In genomic region chr4:118383271-118383670, GRCm38 (mm10) we compare ENCODE assay signal across 23 mouse cellular contexts. TPM values are rescaled to one million over a fixed set of nuclear protein-coding genes. Genes with fewer than 3 reads are reported as not detected.
A peak's percentile ranks its signal among the peaks of the same experiment; 100 is the strongest.
DNase-seq lines count a peak whose midpoint lies in the region; ATAC-seq and TF ChIP-seq lines count a peak whose summit lies in the region.
"Had no signal": no experiment of that assay in that cellular context is flagged by ENCODE, and none has a peak within 500 bp of the region (broad histone marks: within the 10 kb centered on the region; RNA-seq: fewer than 3 reads in every experiment).

No protein-coding gene starts in this region.

- 87% methylated on average over 7 of the region's 7 CpGs for WGBS in midbrain, embryonic 11.5 days
- WGBS in midbrain, embryonic 16.5 days = 97% methylated on average over 7 of the region's 7 CpGs
- WGBS in forebrain, embryonic 15.5 days = 88% methylated on average over 7 of the region's 7 CpGs

- dilution Hi-C loops in CH12.LX (cut with MboI; ENCODE audit: extremely low pct_ligation_motif_present, extremely low pct_unique_long_range_greater_than_20kb, low sequenced_read_pairs) = no loop called here

- no peak for TF ChIP-seq CTCF in gastrocnemius, adult 2 months (IDR thresholded peaks at IDR 0.05)
- no peak for TF ChIP-seq CTCF in CH12.LX (conservative IDR thresholded peaks at IDR 0.05 in 1 of 2, IDR thresholded peaks at IDR 0.05 in 1 of 2; ENCODE audit: low read depth in 2 of 2, low read length in 2 of 2)

- no peak for TF ChIP-seq RAD21 in CH12.LX (IDR thresholded peaks at IDR 0.05; ENCODE audit: low read depth, low read length)

- H3K27me3 ChIP-seq in midbrain, embryonic 11.5 days (ENCODE audit: control insufficient read depth, insufficient read depth, low read length) = no peaks in the 10 kb centered on the region
- no peaks in the 10 kb centered on the region for H3K27me3 ChIP-seq in midbrain, embryonic 16.5 days (ENCODE audit: control insufficient read depth, insufficient read depth, low read depth, low read length)
- no peaks in the 10 kb centered on the region for H3K27me3 ChIP-seq in CH12.LX (replicated peaks)
- H3K27me3 ChIP-seq in forebrain, embryonic 15.5 days = no peaks in the 10 kb centered on the region
- H3K27me3 ChIP-seq: Patski had no signal

- H3K4me1 ChIP-seq in midbrain, embryonic 11.5 days (ENCODE audit: control insufficient read depth, insufficient read depth, low read length) = no peaks in the 10 kb centered on the region
- no peaks in the 10 kb centered on the region for H3K4me1 ChIP-seq in midbrain, embryonic 16.5 days (ENCODE audit: control insufficient read depth, insufficient read depth, low read length)
- H3K4me1 ChIP-seq in CH12.LX (ENCODE audit: control insufficient read depth in 1 of 2, insufficient read depth in 2 of 2) = peaks cover 9 to 30% of the 10 kb centered on the region in 2 experiments
- no peaks in the 10 kb centered on the region for H3K4me1 ChIP-seq in ES-E14 (ENCODE audit: control insufficient read depth in 2 of 2, insufficient read depth in 2 of 2, low read length in 2 of 2, poor library complexity in 1 of 2)
- no peaks in the 10 kb centered on the region for H3K4me1 ChIP-seq in forebrain, embryonic 15.5 days

- H3K27ac ChIP-seq in gastrocnemius, adult 2 months = no peak overlapping the region
- H3K27ac ChIP-seq in midbrain, embryonic 11.5 days (ENCODE audit: low read depth, low read length) = no peak overlapping the region
- H3K27ac ChIP-seq in midbrain, embryonic 16.5 days (ENCODE audit: low read length) = no peak overlapping the region
- H3K27ac ChIP-seq in CH12.LX (ENCODE audit: insufficient read depth, low read depth) (no peak overlapping the region), ES-E14 (ENCODE audit: insufficient read depth, low read depth, low read length, poor library complexity, severe bottlenecking) (0 out of 2 replicates have a peak overlapping the region, but pooled peaks have one; percentile 17)
- no peak overlapping the region for H3K27ac ChIP-seq in forebrain, embryonic 15.5 days (replicated peaks)

- no peak for ATAC-seq in midbrain, embryonic 11.5 days (ENCODE audit: low FRiP score)
- no peak for ATAC-seq in midbrain, embryonic 16.5 days
- no peak for ATAC-seq in forebrain, embryonic 15.5 days (replicated peaks)
- ATAC-seq: activated CD4-positive, CD25-positive, alpha-beta regulatory T cell, adult 4 months; CD4-positive, CD25-positive, alpha-beta regulatory T cell, adult 4 months; Patski had no signal

- H3K4me2 ChIP-seq in midbrain, embryonic 11.5 days = no peak overlapping the region
- H3K4me2 ChIP-seq in midbrain, embryonic 16.5 days (ENCODE audit: low read length) = no peak overlapping the region
- no peak overlapping the region for H3K4me2 ChIP-seq in CH12.LX (ENCODE audit: insufficient read depth, low read depth, poor library complexity, severe bottlenecking)
- no peak overlapping the region for H3K4me2 ChIP-seq in forebrain, embryonic 15.5 days (replicated peaks)

- H3K79me2 ChIP-seq in CH12.LX (replicated peaks; ENCODE audit: control insufficient read depth, extremely low read depth, insufficient read depth, poor library complexity, severe bottlenecking) = no peaks in the 10 kb centered on the region

- no peaks in the 10 kb centered on the region for H3K9me3 ChIP-seq in midbrain, embryonic 11.5 days (ENCODE audit: control insufficient read depth, low read length)
- no peaks in the 10 kb centered on the region for H3K9me3 ChIP-seq in midbrain, embryonic 16.5 days (replicated peaks; ENCODE audit: control insufficient read depth, low read length, poor library complexity, severe bottlenecking)
- H3K9me3 ChIP-seq in CH12.LX (replicated peaks; ENCODE audit: low read length) = no peaks in the 10 kb centered on the region
- H3K9me3 ChIP-seq in ES-E14 (ENCODE audit: control insufficient read depth, insufficient read depth, low read depth, low read length) = no peaks in the 10 kb centered on the region
- H3K9me3 ChIP-seq in forebrain, embryonic 15.5 days = no peaks in the 10 kb centered on the region
- H3K9me3 ChIP-seq: G1E had no signal

- H3K36me3 ChIP-seq in midbrain, embryonic 11.5 days (ENCODE audit: control insufficient read depth, insufficient read depth, low read length) = peaks cover 38% of the 10 kb centered on the region
- peaks cover 70% of the 10 kb centered on the region for H3K36me3 ChIP-seq in midbrain, embryonic 16.5 days (ENCODE audit: control insufficient read depth, insufficient read depth, low read length)
- H3K36me3 ChIP-seq in CH12.LX (replicated peaks in 1 of 2; ENCODE audit: control insufficient read depth in 1 of 2, insufficient read depth in 1 of 2, low read length in 1 of 2) (peaks cover 93 to 99% of the 10 kb centered on the region in 2 experiments), ES-E14 (ENCODE audit: control insufficient read depth, insufficient read depth, low read length, poor library complexity, severe bottlenecking) (peaks cover 77% of the 10 kb centered on the region)
- peaks cover 93% of the 10 kb centered on the region for H3K36me3 ChIP-seq in forebrain, embryonic 15.5 days

- TF ChIP-seq EP300 in CH12.LX (IDR thresholded peaks at IDR 0.05; ENCODE audit: low read length) = peak; percentile 43; the same call in 1 of the 2 replicates

- in situ Hi-C loops in CH12.LX (cut with MboI; ENCODE audit: low pct_ligation_motif_present, low pct_unique_long_range_greater_than_20kb, low sequenced_read_pairs) (no loop called here), ES-E14 (cut with MboI; ENCODE audit: low sequenced_read_pairs in 2 of 2, unreplicated experiment in 2 of 2) (no loop called here)

- intact Hi-C loops in gastrocnemius, adult 2 months (cut with DNase I) = no loop called here
- intact Hi-C loops in gastrocnemius, postnatal 14 days (cut with DNase I; ENCODE audit: low total_unique reads) = no loop called here

- H3K4me3 ChIP-seq in gastrocnemius, adult 2 months = no peak overlapping the region
- no peak overlapping the region for H3K4me3 ChIP-seq in midbrain, embryonic 11.5 days (ENCODE audit: low read depth, low read length)
- no peak overlapping the region for H3K4me3 ChIP-seq in midbrain, embryonic 16.5 days (ENCODE audit: low read depth, low read length)
- no peak overlapping the region for H3K4me3 ChIP-seq in CH12.LX (replicated peaks in 1 of 3; ENCODE audit: low read depth in 2 of 3, low read length in 2 of 3, poor library complexity in 1 of 3)
- no peak overlapping the region for H3K4me3 ChIP-seq in ES-E14 (ENCODE audit: insufficient read depth in 1 of 2, low read depth in 1 of 2, low read length in 2 of 2, poor library complexity in 1 of 2, severe bottlenecking in 1 of 2)
- no peak overlapping the region for H3K4me3 ChIP-seq in forebrain, embryonic 15.5 days

- H3K9ac ChIP-seq in midbrain, embryonic 11.5 days (ENCODE audit: low read length) = no peak overlapping the region
- H3K9ac ChIP-seq in midbrain, embryonic 16.5 days (ENCODE audit: low read depth, low read length) = no peak overlapping the region
- H3K9ac ChIP-seq in CH12.LX (ENCODE audit: insufficient read depth, low read depth) (no peak overlapping the region), ES-E14 (ENCODE audit: insufficient read depth, low read depth, low read length, poor library complexity, severe bottlenecking) (no peak overlapping the region)
- no peak overlapping the region for H3K9ac ChIP-seq in forebrain, embryonic 15.5 days (replicated peaks)

- DNase-seq in gastrocnemius, adult 2 months = peak; percentile 17
- DNase-seq in gastrocnemius, postnatal 14 days = no peak
- DNase-seq in midbrain, embryonic 11.5 days (ENCODE audit: low spot score, missing footprints) = peak; percentile 60
- DNase-seq in CH12.LX (ENCODE audit: extremely low read depth) (peak; percentile 71), ES-E14 (ENCODE audit: low read depth, low spot score) (no peak)
- DNase-seq in right cerebral cortex, postnatal 25 days = no peak
- DNase-seq: adrenal gland, adult 2 months; adrenal gland, adult 8-10 months; adrenal gland, postnatal 10 days; adrenal gland, postnatal 14 days; adrenal gland, postnatal 25 days; adrenal gland, postnatal 36 days; B cell, adult 2 months; cerebellum, adult 11 months; cerebellum, adult 11-12 months; cerebellum, adult 18-20 months; cerebellum, adult 2 months had no signal

- no peak for TF ChIP-seq POLR2A in CH12.LX (IDR thresholded peaks at IDR 0.05; ENCODE audit: low read depth, low read length)

RNA-seq across cellular contexts. Expression of gene Szt2, which starts 25.8 kb away (rescaled TPM):
- 1 to 10 TPM; 6.0 to 9.0 TPM for total RNA-seq in gastrocnemius, adult 2 months (2021)
- total RNA-seq in gastrocnemius, postnatal 14 days (2021) = 1 to 10 TPM; 5.6 to 7.1 TPM
- polyA plus RNA-seq in midbrain, embryonic 11.5 days (2014; fragmentation: Nextera tagmentation; extraction: Ambion mirVana) = 7.8 and 8.2 TPM in 2 replicates
- 8.7 and 10.3 TPM in 2 replicates for polyA plus RNA-seq in midbrain, embryonic 16.5 days (2015; fragmentation: Nextera tagmentation; extraction: Ambion mirVana)
- total RNA-seq in CH12.LX (2012; rRNA removed) (7.4 TPM in 2 replicates), CH12.LX (2014; rRNA removed) (2.9 and 3.2 TPM in 2 replicates), ES-E14 (2012; rRNA removed) (17.4 and 26.6 TPM in 2 replicates)
- polyA plus RNA-seq in CH12.LX (2012; ENCODE audit: insufficient read length, low read depth) = 15.1 and 18.9 TPM in 2 replicates
- 10.9 and 12.7 TPM in 2 replicates for polyA plus RNA-seq in forebrain, embryonic 15.5 days (2015; fragmentation: Nextera tagmentation; extraction: Ambion mirVana)

RNA-seq across cellular contexts. Expression of gene Med8, which starts 25.9 kb away (rescaled TPM):
- total RNA-seq in gastrocnemius, adult 2 months (2021) = 10 to 100 TPM; 36.5 to 37.9 TPM
- 10 to 100 TPM; 37.6 to 38.3 TPM for total RNA-seq in gastrocnemius, postnatal 14 days (2021)
- polyA plus RNA-seq in midbrain, embryonic 11.5 days (2014; fragmentation: Nextera tagmentation; extraction: Ambion mirVana) = 166 and 176 TPM in 2 replicates
- polyA plus RNA-seq in midbrain, embryonic 16.5 days (2015; fragmentation: Nextera tagmentation; extraction: Ambion mirVana) = 101 TPM in 2 replicates
- total RNA-seq in CH12.LX (2012; rRNA removed) (109 and 121 TPM in 2 replicates), CH12.LX (2014; rRNA removed) (152 and 156 TPM in 2 replicates), ES-E14 (2012; rRNA removed) (56.5 and 74.1 TPM in 2 replicates)
- 102 and 113 TPM in 2 replicates for polyA plus RNA-seq in CH12.LX (2012; ENCODE audit: insufficient read length, low read depth)
- polyA plus RNA-seq in forebrain, embryonic 15.5 days (2015; fragmentation: Nextera tagmentation; extraction: Ambion mirVana) = 115 and 122 TPM in 2 replicates

RNA-seq across cellular contexts. Expression of gene Elovl1, which starts 44.6 kb away (rescaled TPM):
- total RNA-seq in gastrocnemius, adult 2 months (2021) = 1 to 10 TPM; 6.8 to 8.0 TPM
- total RNA-seq in gastrocnemius, postnatal 14 days (2021) = 10 to 100 TPM; 13.9 to 18.8 TPM
- 35.6 and 36.9 TPM in 2 replicates for polyA plus RNA-seq in midbrain, embryonic 11.5 days (2014; fragmentation: Nextera tagmentation; extraction: Ambion mirVana)
- 25.1 and 26.1 TPM in 2 replicates for polyA plus RNA-seq in midbrain, embryonic 16.5 days (2015; fragmentation: Nextera tagmentation; extraction: Ambion mirVana)
- total RNA-seq in CH12.LX (2012; rRNA removed) (45.9 and 47.1 TPM in 2 replicates), CH12.LX (2014; rRNA removed) (56.3 and 61.1 TPM in 2 replicates), ES-E14 (2012; rRNA removed) (33.4 and 36.0 TPM in 2 replicates)
- 83.9 and 110 TPM in 2 replicates for polyA plus RNA-seq in CH12.LX (2012; ENCODE audit: insufficient read length, low read depth)
- polyA plus RNA-seq in forebrain, embryonic 15.5 days (2015; fragmentation: Nextera tagmentation; extraction: Ambion mirVana) = 21.3 and 21.4 TPM in 2 replicates

RNA-seq across cellular contexts. Expression of gene Cdc20, which starts 53.9 kb away (rescaled TPM):
- under 1 TPM; 0.20 to 0.23 TPM for total RNA-seq in gastrocnemius, adult 2 months (2021)
- total RNA-seq in gastrocnemius, postnatal 14 days (2021) = 1 to 10 TPM; 4.7 to 6.0 TPM
- 305 and 337 TPM in 2 replicates for polyA plus RNA-seq in midbrain, embryonic 11.5 days (2014; fragmentation: Nextera tagmentation; extraction: Ambion mirVana)
- polyA plus RNA-seq in midbrain, embryonic 16.5 days (2015; fragmentation: Nextera tagmentation; extraction: Ambion mirVana) = 22.6 and 27.6 TPM in 2 replicates
- total RNA-seq in CH12.LX (2012; rRNA removed) (172 and 222 TPM in 2 replicates), CH12.LX (2014; rRNA removed) (213 and 224 TPM in 2 replicates), ES-E14 (2012; rRNA removed) (296 and 322 TPM in 2 replicates)
- 201 and 212 TPM in 2 replicates for polyA plus RNA-seq in CH12.LX (2012; ENCODE audit: insufficient read length, low read depth)
- polyA plus RNA-seq in forebrain, embryonic 15.5 days (2015; fragmentation: Nextera tagmentation; extraction: Ambion mirVana) = 123 and 130 TPM in 2 replicates

Comparison
In these comparisons a context has a peak if more than half of its experiments do, and no peak if none do; other contexts are left out.
1. DNase-seq: peak in gastrocnemius, adult 2 months (single experiment), midbrain, embryonic 11.5 days (single experiment) and CH12.LX (single experiment); none in gastrocnemius, postnatal 14 days (single experiment), ES-E14 (single experiment) and right cerebral cortex, postnatal 25 days (single experiment).